15 mouse cellular contexts compared by ENCODE assay signal in the genomic region with DNA sequence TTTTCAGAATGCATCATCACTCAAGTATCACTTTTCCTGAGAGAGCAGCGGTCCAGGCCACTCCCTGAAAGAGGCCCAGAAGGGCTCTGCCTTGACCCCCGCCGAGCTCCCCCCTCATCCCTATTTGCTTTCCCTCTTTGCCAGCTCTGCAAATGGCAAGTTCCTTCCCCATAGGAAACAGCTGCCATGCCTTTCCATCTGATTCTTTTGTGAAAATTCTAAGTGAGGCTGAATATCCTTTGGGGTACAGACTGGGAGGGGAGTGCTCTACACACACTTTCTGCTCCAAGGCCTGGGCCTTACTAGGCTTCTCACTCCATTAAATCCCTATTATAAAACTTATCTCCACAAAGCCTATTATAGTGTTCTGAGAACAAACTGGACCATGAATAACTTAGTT. TPM values are rescaled to one million over a fixed set of nuclear protein-coding genes. Genes with fewer than 3 reads are reported as not detected.
A peak's percentile ranks its signal among the peaks of the same experiment; 100 is the strongest.
DNase-seq lines count a peak whose midpoint lies in the region; ATAC-seq lines count a peak whose summit lies in the region.
"Had no signal": no experiment of that assay in that cellular context is flagged by ENCODE, and none has a peak within 500 bp of the region (broad histone marks: within the 10 kb centered on the region; RNA-seq: fewer than 3 reads in every experiment).

No protein-coding gene starts in this region.

- no peak overlapping the region for H3K4me3 ChIP-seq in neural tube, embryonic 11.5 days (ENCODE audit: low read depth, low read length)
- no peak overlapping the region for H3K4me3 ChIP-seq in forebrain, embryonic 12.5 days (replicated peaks)
- no peak overlapping the region for H3K4me3 ChIP-seq in hindbrain, embryonic 14.5 days (replicated peaks; ENCODE audit: low read length)
- H3K4me3 ChIP-seq: limb, embryonic 15.5 days had no signal

- DNase-seq in neural tube, embryonic 11.5 days (ENCODE audit: low spot score) = peak; percentile 54
- DNase-seq in neural tube, embryonic 10.5 days (ENCODE audit: extremely low spot score, low spot score) = no peak
- DNase-seq in hindbrain, embryonic 14.5 days (ENCODE audit: low spot score) = no peak
- peak; percentile 63 for DNase-seq in retina, postnatal 1 day
- no peak for DNase-seq in gastrocnemius, adult 18-20 months (ENCODE audit: low spot score)
- DNase-seq in adrenal gland, postnatal 14 days = no peak
- DNase-seq in thymus, postnatal 14 days = no peak
- DNase-seq: cerebellum, adult 11-12 months; kidney, adult 9 months; lung, adult 18-20 months; lung, postnatal 4 days; right cerebral cortex, postnatal 4 days had no signal

- peak; percentile 68 for ATAC-seq in neural tube, embryonic 11.5 days (ENCODE audit: insufficient read depth, low FRiP score, low TSS enrichment)
- peak; percentile 69 for ATAC-seq in forebrain, embryonic 12.5 days (ENCODE audit: low FRiP score)
- ATAC-seq in hindbrain, embryonic 14.5 days (ENCODE audit: low FRiP score) = peak; percentile 69; the same call in 1 of the 2 replicates

- H3K36me3 ChIP-seq in neural tube, embryonic 11.5 days (ENCODE audit: control insufficient read depth, insufficient read depth, low read length) = no peaks in the 10 kb centered on the region
- peaks cover 19% of the 10 kb centered on the region for H3K36me3 ChIP-seq in forebrain, embryonic 12.5 days (replicated peaks)
- no peaks in the 10 kb centered on the region for H3K36me3 ChIP-seq in hindbrain, embryonic 14.5 days (replicated peaks; ENCODE audit: control insufficient read depth, insufficient read depth)
- H3K36me3 ChIP-seq: limb, embryonic 15.5 days had no signal

- no peak overlapping the region for H3K4me2 ChIP-seq in neural tube, embryonic 11.5 days (ENCODE audit: low read depth)
- H3K4me2 ChIP-seq in forebrain, embryonic 12.5 days = no peak overlapping the region
- H3K4me2 ChIP-seq in hindbrain, embryonic 14.5 days (replicated peaks) = no peak overlapping the region
- H3K4me2 ChIP-seq: limb, embryonic 15.5 days had no signal

- H3K9ac ChIP-seq in neural tube, embryonic 11.5 days (ENCODE audit: low read length) = no peak overlapping the region
- H3K9ac ChIP-seq in forebrain, embryonic 12.5 days = no peak overlapping the region
- H3K9ac ChIP-seq in hindbrain, embryonic 14.5 days = no peak overlapping the region
- H3K9ac ChIP-seq: limb, embryonic 15.5 days had no signal

- 0 out of 2 replicates have a peak, but pooled peaks cover 6% of the 10 kb centered on the region for H3K4me1 ChIP-seq in neural tube, embryonic 11.5 days (ENCODE audit: control insufficient read depth, insufficient read depth, low read length)
- H3K4me1 ChIP-seq in forebrain, embryonic 12.5 days = peaks cover 21% of the 10 kb centered on the region
- no peaks in the 10 kb centered on the region for H3K4me1 ChIP-seq in hindbrain, embryonic 14.5 days (replicated peaks; ENCODE audit: control insufficient read depth, insufficient read depth, low read length)
- H3K4me1 ChIP-seq: limb, embryonic 15.5 days had no signal

- H3K9me3 ChIP-seq in neural tube, embryonic 11.5 days (ENCODE audit: control insufficient read depth, low read length) = no peaks in the 10 kb centered on the region
- H3K9me3 ChIP-seq in forebrain, embryonic 12.5 days = no peaks in the 10 kb centered on the region
- H3K9me3 ChIP-seq in hindbrain, embryonic 14.5 days (ENCODE audit: control insufficient read depth, low read length) = no peaks in the 10 kb centered on the region
- H3K9me3 ChIP-seq: limb, embryonic 15.5 days had no signal

- H3K27me3 ChIP-seq in neural tube, embryonic 11.5 days (ENCODE audit: control insufficient read depth, insufficient read depth, low read length) = no peaks in the 10 kb centered on the region
- H3K27me3 ChIP-seq in forebrain, embryonic 12.5 days = no peaks in the 10 kb centered on the region
- H3K27me3 ChIP-seq in hindbrain, embryonic 14.5 days (ENCODE audit: control insufficient read depth, insufficient read depth, low read length) = no peaks in the 10 kb centered on the region
- H3K27me3 ChIP-seq: limb, embryonic 15.5 days had no signal

- 0 out of 2 replicates have a peak overlapping the region, but pooled peaks have one; percentile 23 for H3K27ac ChIP-seq in neural tube, embryonic 11.5 days (ENCODE audit: low read depth, low read length)
- H3K27ac ChIP-seq in forebrain, embryonic 12.5 days = peak overlapping the region; percentile 69
- no peak overlapping the region; the same call in 1 of the 2 replicates for H3K27ac ChIP-seq in hindbrain, embryonic 14.5 days
- H3K27ac ChIP-seq: limb, embryonic 15.5 days had no signal

- WGBS in neural tube, embryonic 11.5 days = 20% methylated on average over 3 of the region's 3 CpGs
- 10% methylated on average over 3 of the region's 3 CpGs for WGBS in forebrain, embryonic 12.5 days
- 4% methylated on average over 3 of the region's 3 CpGs for WGBS in hindbrain, embryonic 14.5 days

RNA-seq across cellular contexts. Expression of a gene that starts 29.7 kb away (rescaled TPM):
- 32.5 and 36.8 TPM in 2 replicates for polyA plus RNA-seq in neural tube, embryonic 11.5 days (2014; fragmentation: Nextera tagmentation; extraction: Ambion mirVana)
- 75.5 and 77.0 TPM in 2 replicates for polyA plus RNA-seq in forebrain, embryonic 12.5 days (2016; fragmentation: Nextera tagmentation; extraction: Ambion mirVana)
- 18.0 and 19.8 TPM in 2 replicates for polyA plus RNA-seq in hindbrain, embryonic 14.5 days (2014; fragmentation: Nextera tagmentation; extraction: Ambion mirVana)
- total RNA-seq in gastrocnemius, adult 18-20 months (2021) = not detected
- 0.63 and 0.75 TPM in 2 replicates for total RNA-seq in adrenal gland, postnatal 14 days (2021)
- polyA plus RNA-seq: gonadal fat pad, adult 2 months had no signal

Comparison
In these comparisons a context has a peak if more than half of its experiments do, and no peak if none do; other contexts are left out.
1. DNase-seq: peak in neural tube, embryonic 11.5 days (single experiment) and retina, postnatal 1 day (single experiment); none in neural tube, embryonic 10.5 days (single experiment), hindbrain, embryonic 14.5 days (single experiment), gastrocnemius, adult 18-20 months (single experiment), adrenal gland, postnatal 14 days (single experiment) and thymus, postnatal 14 days (single experiment).
2. Peak in every context shown above with its lines, with median percentiles within 50 percentile points of each other: ATAC-seq.